Mouse (Mus musculus): ENCODE results near the gene Rdh16f1.
"Not testable (repeated sequence)": the region's sequence is repeated elsewhere in the genome, so short reads cannot be mapped to it uniquely, and the experiment has no call there.

Rdh16f1 gene

DNA sequence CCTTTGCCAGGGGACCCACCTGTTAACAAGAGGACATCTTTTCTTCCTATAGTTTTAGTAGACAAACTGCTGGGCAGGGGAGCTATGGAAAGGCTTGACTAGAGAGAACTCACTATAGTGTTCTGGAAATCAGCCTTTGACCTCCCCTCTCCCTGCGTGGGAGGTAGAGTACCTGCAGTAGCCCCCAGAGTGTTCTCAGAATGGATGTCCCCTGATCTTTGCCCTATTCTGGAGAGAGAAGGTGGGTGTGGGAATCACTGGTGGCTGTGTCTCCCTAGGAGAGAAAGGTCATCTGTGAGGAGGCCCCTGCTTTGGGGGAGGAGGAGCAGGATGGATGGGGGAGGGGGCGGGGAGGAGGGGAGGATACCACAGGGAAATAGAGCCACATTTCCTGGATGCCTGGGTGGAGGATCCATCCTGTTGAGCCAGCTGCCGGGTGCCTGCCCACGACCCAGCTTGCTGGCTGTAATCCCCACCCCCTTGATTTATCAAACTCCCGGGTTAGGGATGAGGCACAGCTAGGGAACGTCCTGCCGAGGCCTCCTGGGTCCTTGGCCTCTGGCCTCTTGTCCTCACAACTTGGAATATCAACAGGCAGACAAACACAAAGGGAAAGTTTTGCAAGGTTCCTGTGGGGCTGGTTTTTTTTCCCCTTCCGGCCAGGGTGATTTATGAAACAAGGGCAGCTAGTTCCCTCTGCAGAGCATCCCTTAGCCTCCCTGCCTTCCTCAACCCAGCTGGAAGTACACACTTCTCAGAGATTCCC, 10.6 kb upstream of the Rdh16f1 start:
- DNase-seq (ENCODE audit: extremely low spot score) = no peak

DNA sequence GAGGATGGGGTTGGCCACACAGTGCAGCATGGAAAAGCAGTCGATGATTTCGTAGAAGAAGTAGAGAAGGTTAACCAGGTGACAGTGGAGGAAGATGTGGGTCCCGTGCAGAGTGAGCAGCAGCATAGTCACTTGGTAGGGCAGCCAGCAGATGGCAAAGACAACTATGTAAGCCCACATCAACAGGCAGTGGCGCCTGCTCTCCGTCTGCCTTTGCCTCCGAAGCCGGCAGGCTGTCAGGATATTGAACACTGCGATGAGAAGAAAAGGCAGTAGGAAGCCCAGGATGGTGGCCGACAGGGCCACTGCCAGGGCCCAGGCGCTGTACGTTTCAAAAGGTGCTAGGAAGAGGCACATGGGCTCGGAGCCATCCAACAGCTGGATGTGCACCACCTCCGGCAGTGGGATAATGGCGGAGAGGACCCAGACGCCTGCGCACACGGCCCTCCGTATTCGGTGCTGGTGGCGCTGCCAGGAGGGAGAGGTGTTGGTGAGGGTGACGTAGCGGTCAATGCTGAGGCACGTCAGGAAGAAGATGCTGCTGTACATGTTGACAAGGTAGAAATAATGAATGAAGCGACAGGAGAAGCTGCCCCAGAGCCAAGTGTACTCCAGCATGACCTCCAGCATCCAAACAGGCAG, 9.3 kb upstream of the Rdh16f1 start:
- DNase-seq (ENCODE audit: extremely low spot score) = no peak

DNA sequence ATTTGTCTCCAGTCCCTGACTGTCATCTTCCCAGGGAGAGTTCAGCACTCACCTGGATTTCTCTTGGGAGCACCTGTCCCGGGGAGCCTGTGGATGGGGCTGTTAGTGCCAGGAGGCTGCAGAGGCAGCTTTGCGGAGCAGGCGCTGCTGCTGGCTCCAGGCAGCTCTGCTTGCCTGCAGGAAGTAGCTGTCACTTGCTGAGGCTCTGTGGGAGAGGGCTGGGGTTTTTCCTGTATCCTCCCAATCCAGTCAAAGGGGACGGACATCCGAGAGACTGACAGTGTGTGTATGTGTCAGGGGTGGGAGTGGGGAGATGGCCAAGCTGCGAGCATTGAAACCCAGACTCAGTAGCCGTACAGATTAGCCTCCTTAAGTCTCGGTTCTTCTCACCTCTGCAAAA, 8.0 kb upstream of the Rdh16f1 start, which contains the start of gene Gpr182:
TSS of gene Gpr182 (minus strand) at position 185 of the 400 bp plus-strand sequence.
- no peak for DNase-seq (ENCODE audit: extremely low spot score)

DNA sequence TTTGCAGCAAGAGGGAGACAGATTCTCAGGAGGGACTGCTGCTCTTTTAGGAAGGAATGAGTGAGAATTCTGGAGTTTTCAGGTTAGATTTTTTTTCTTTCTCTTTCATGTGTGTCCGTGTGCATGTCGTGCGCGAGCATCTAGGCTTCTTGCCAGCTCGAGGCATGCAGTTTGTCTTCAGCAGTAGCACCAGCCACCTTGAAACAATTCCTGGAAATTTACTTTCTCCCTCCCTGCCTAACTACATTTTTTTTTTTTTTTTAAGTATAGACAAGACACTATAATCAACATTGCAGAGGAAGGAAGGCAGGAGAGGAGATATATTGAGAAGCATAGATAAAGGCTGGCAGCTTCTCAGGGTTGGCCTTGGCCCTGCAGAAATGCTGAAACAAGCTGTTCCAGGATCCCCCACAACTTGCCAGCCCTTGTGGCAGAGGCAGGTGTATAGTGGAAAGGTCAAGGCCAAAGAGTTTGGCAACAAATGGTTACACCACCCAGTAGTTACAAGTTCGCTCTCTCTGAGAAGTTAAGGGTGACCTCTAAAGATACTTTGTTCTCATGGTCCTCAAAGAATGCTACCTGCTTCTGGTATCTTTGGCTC, 4.9 kb upstream of the Rdh16f1 start:
- no peak for DNase-seq (ENCODE audit: extremely low spot score)

DNA sequence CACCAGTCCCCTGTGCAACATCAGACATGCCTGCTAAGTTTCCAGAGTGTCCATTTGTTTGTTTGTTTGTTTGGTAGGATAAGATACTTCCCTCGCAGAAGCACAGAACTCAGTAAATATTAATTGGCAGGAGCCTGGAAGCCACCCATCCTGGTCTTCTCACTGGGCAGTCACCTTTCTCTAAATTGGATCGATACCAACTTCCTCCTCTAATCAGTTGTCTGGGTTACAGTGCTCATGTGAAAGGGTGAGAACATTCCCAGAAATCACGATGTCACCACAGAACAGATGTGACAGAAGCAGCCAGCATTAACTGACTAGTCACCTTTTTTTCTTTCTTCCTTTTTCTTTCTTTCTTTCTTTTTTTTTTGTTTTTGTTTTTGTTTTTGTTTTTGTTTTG, 4.3 kb upstream of the Rdh16f1 start:
- no peak for DNase-seq (ENCODE audit: extremely low spot score)

DNA sequence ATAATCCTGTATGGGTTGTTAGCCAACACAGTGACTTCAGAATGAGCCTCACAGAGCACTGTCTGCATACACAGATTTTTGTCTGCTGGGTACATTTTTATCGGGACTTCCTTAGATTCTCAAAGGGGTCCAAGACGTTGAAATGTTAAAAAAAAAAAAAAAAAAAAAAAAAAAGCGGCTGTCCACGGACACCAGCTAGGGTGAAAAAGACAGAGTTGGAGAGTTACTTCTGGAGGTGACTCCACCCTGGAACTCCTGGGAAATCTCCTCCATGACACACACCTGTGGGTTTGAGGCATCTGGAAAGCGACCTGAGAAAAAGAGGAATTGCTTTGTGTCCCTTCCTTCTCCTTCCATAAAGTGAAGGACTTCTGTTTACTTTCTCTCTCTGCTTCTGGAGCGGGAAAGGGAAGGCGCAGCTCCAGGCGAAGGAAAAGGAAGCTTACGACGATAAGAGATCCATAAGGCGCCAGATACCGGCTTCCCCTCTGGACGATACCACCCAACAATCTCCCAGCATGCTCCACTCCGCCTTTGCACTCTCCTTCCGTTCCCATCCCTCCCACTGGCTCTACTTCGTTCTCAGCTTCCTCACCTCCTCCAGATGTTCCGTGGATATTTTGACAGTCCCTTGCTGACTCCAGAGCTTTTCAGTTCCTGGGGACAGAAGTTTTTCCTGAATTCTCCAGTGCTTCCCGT, 3.7 kb upstream of the Rdh16f1 start:
- no peak for DNase-seq (ENCODE audit: extremely low spot score)

DNA sequence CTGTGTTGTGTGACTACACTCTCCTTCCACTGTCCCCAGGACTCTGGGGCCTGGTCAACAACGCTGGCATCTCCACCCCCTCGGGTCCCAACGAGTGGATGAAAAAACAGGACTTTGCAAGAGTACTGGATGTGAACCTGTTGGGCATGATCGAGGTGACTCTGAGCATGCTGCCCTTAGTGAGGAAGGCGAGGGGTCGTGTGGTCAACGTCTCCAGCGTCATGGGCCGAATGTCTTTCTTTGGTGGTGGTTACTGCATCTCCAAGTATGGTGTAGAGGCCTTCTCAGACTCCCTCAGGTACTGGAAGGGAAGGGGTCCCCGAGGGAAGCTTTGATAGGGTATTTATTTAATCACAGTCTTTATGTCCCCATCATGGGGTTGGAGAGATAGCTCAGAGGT, 3.3 kb downstream of the Rdh16f1 start:
- DNase-seq (ENCODE audit: extremely low spot score) = not testable (repeated sequence)

DNA sequence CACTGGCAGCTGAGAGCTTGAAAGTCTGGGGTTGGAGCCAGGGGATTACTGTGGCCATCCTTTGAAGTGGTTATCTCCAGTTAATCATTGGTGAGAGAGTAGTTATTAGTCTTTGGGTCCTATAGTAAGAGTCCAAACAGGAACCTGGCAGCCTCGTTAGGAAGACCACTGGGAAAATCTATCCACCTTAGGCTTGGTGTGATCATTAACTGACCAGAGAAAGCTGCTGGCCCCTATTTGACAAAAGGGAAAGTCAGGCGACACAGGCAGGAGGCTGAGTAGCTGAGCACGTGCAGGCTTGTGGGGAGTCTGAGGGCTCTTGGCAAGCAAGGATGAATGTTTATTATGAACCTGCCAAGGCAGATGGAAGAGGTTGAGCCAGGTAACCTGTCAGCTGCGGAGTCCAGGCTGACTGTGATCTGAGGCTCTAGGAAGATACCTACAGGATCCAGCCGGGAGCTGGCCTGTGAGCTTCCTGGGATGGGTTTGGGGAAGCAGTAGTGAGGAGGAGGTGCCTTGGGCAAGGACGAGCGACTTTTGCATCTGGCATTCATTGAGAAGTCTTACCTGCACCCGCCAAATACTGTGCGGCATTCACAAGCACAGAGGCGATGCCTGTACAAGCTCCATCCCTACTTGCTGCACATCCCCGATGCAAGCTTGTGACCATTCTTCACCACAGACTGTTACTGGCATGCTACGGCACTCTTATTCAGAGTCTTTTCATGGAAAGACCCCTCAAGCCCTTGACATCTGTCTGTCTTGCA, 4.5 kb downstream of the Rdh16f1 start:
- no peak for DNase-seq (ENCODE audit: extremely low spot score)

DNA sequence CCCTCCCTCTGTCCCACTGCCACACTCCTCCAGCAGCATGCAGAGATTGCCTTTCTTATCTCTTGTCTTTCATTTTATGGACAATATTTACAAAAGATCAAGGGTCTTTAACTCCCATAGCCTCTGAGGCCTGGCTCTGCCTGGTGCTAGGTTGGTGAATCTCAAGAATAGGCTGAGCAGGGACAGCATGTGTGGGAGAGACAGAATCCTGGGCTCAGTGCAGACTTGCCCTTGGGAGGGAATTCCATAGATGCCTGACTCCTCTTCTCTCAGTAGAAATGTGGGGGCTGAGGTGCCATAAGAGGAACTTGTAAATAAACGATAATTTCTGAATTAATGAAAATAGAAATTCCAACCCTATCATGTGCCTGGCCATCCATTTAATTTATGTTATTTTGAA, 7.0 kb downstream of the Rdh16f1 start:
- DNase-seq (ENCODE audit: extremely low spot score) = no peak

DNA sequence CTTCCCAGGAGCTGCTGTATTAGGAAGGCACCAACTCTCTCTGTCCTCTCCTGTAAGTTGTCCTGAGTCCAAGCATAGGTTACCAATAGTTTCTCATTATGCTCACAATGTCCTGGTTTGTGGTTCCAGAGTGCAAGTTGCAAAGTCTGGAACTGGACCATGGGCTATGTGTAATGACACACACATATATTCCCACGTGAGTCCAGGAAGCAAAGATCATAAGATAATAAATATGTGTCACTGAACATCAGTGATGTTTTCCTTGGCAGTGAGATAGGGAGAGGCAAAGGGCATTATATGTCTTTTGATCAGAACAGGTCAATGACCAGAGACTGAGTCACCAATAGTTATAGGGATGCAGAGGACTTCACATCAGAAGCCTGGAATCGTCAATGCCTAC, 16.4 kb downstream of the Rdh16f1 start, which contains the start of gene Rdh9:
TSS of gene Rdh9 (plus strand) at position 376 of the 400 bp plus-strand sequence.
- DNase-seq (ENCODE audit: extremely low spot score) = no peak

DNA sequence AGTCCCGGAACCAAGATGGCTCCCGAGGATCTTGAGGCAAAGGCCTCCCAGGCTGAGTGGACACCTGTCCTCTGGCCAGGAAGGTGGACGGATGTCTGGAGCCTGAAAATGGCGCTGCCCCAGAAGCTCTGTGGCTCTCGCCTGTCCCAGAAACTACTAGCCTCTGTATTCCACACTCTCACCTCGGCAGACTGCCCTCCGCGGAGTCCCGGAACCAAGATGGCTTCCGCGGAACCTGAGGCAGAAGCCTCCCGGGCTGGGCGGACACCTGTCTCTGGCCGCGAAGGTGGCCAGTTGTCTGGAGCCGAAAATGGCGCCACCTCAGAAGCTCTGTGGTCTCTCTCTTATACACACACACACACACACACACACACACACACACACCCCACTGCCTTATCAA, 22.7 kb downstream of the Rdh16f1 start:
- DNase-seq (ENCODE audit: extremely low spot score) = not testable (repeated sequence)

DNA sequence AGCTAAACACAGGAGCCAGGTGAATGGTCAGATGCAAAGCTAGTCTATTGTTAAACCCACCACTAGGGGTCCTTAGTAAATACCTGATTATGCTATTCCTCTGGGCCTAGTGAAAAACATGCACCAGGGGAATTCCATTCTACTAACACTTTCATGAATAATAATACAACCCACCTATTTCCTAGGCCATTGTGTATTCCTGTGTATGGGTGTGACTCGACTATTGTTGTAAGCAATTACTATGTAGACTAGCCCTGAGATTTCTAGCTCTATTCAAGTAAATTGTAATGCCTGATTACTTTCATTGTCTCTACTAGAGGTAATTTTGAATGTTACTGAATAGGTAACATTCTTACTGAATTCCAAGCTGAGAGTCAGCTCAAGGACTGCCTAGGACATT, 25.8 kb downstream of the Rdh16f1 start:
- DNase-seq (ENCODE audit: extremely low spot score) = not testable (repeated sequence)

DNA sequence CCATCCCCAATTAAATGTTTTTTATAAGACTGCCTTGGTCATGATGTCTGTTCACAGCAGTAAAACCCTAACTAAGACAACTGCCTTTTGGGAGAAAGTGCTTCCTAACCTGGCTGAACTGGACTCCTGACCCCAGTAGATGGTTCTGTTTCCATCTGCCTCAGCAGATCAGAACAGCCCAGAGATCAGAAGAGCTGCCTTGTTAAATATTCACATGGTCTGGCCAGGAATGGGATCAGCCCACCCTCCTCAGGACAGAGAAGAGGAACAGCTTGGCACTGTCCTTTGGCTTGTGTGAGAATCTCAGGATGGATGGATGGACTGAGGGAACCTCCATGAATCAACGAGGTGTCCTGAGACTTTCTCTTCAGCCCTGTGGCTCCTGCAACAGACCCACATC, 39.7 kb downstream of the Rdh16f1 start:
- no peak for DNase-seq (ENCODE audit: extremely low spot score)

DNA sequence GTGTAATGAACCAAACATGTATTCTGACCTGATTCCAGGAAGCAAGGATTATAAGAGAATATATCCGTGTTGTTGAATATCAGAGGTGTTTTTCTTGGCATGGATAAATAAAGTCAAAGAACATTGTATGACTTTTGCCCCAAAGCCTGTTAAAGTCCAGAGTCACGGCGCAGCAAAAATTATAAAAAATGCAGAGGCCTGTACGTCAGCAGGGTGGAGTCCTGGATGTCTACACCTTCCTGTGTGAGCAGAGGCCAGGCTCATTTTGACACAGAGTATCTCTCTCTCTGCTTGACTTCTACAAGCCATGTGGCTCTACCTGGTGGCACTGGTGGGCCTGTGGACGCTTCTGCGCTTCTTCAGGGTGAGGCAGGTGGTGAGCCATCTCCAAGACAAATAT, 41.3 kb downstream of the Rdh16f1 start, which contains the start of gene Rdh16:
TSS of gene Rdh16 (plus strand) at position 262 of the 400 bp plus-strand sequence.
- DNase-seq (ENCODE audit: extremely low spot score) = no peak

DNA sequence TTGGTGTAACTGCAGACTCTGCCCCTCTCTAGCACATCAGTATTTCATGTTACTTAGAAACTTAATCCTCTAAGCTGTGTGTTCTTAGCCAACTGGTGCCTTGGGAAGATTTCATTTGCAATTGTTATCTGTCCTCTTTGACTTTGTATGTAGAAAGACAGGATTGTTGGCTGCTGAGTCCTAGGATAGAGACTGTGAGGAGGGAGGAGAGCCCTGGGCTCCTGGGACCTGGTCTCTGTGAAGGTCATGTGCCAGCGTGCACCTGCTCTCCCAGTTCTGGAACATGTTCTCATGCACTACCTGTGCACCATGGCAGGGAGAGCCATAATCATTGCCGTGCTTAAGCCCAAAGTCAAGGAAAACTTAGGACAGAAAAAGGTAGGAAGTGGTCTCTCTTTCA, 42.0 kb downstream of the Rdh16f1 start:
- DNase-seq (ENCODE audit: extremely low spot score) = no peak

DNA sequence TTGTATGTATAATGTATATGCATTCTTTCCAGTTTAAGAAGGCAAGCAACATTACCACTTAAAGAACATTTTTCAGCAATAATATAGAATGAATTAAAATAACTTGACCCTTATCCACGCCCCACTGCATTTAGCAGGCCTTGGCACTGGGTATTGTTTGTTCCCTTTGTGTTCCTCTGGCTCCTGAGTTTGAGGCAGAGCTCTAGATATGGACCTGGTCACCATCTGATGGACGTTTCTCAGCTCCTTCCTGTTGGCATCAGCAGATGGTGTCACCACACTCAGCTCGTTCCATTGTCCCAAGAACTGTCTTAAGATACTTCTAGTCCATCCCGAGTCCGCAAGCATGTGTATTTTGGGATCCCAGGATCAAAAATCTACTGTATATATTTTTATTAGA, 42.6 kb downstream of the Rdh16f1 start:
- DNase-seq (ENCODE audit: extremely low spot score) = no peak

DNA sequence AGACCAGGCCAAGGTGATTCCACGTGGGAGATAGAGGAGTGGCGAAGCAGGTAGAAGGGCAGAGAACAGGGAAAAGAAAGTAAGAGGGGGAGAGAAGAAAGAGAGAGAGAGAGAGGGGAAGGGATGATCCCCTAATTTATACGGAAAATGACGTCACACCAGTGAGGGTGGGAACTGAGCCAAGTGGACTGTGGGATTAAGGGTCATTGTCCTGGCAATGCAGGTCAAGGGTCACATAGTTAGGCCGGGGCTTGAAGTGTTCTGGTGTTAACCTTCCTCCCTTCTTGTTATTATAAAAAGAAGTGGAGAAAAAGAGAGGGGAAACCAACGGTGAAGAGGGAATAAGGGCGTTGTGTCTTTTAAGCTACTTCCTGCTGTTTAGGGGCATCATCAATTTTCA, 44.8 kb downstream of the Rdh16f1 start:
- DNase-seq (ENCODE audit: extremely low spot score) = no peak

DNA sequence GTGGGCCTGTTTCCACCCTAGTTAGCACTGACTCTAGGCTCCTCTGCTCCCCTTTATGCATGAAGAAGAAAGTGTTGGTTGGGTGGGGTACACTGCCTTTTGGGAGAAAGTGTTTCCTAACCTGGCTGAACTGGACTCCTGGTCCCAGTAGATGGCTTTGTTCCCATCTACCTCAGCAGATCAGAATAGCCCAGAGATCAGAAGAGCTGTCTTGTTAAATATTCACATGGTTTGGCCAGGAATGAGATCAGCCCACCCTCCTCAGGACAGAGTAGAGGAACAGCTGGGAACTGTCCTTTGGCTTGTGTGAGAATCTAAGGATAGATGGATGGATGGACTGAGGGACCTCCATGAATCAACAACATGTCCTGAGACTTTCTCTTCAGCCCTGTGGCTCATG, 56.3 kb downstream of the Rdh16f1 start:
- DNase-seq (ENCODE audit: extremely low spot score) = no peak

DNA sequence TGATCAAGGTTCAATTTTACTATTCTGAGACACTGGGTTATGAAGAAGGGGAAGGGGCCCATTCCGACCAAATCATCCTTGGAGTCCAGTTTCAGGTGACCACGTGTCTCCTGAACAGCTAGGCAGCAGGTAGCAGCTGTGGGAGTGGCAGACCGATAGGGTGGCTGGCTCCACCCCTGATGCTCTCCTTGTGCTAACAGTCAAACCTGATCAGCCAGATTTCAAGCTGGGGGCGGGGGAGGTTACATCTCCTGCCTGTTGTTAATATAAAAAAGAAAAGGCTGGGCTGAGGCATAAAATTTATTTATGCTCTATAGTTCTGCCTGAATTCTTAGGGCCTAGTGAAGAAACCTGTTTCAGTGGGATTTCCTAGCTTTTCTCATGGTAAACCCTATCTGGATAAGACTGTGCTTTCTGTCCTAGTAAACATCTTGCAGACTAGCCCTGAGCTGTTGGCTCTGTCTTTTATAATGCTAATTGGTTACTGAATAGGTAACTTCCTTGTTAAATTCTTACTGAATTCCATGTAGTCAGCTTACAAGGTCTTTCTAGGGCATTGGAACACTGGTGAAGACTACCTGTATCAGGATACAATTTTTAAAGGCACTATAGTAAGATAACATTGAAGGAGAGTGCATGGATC, 57.8 kb downstream of the Rdh16f1 start:
- DNase-seq (ENCODE audit: extremely low spot score) = not testable (repeated sequence)

DNA sequence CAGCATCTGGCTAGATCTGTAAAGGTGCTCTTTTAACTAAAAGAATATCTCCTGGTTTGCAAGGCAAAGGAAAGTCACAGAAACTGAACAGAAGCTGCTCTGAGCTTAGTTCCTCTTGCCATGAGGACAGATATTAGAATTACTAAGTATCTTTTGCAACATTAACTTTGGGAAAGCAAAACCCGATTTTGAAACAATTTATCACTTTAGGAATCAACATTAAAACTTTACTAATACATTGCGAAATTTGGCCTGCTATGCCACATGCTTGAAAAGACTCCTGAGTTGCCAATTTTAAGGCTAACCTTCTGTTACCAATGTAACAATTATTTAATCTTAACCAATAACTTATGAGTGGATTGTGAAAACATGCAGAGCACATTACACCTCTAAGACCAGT, 62.2 kb downstream of the Rdh16f1 start:
- DNase-seq (ENCODE audit: extremely low spot score) = not testable (repeated sequence)

DNA sequence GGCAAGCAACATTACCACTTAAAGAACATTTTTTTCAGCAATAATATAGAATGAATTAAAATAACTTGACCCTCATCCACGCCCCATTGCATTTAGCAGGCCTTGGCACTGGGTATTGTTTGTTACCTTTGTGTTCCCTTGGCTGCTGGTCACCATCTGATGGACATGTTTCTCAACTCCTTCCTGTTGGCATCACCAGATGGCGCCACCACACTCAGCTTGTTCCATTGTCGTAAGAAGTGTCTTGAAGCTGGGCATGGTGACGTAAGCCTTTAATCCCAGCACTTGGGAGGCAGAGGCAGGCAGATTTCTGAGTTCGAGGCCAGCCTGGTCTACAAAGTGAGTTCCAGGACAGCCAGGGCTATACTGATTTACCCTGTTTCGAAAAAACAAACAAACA, 65.8 kb downstream of the Rdh16f1 start:
- peak; percentile 9 for DNase-seq (ENCODE audit: extremely low spot score)
